Mouse (Mus musculus) ES-CJ7 (cell line): ENCODE measurements around the gene Ddx24.

Source experiments
- DNase-seq: peaks from one replicate; pipeline ENCODE4 v3.0.0; 2011; ENCODE audit warnings: low read depth, low spot score

Gene Ddx24

GRCm38 (mm10) chr12:103389982-103390381, 35.6 kb downstream of the Ddx24 start:
- DNase-seq = no peak

- no peak for DNase-seq
These were observed 36.3 kb downstream of the Ddx24 start for GRCm38 (mm10) chr12:103389348-103389727.

GRCm38 (mm10) chr12:103388505-103389347, 36.9 kb downstream of the Ddx24 start, which contains the start of gene Otub2:
Gene Otub2 (plus strand): TSS chr12:103388682.
- peak; percentile 96 for DNase-seq

- DNase-seq = no peak
These were observed 45.4 kb downstream of the Ddx24 start for GRCm38 (mm10) chr12:103380226-103380625.

GRCm38 (mm10) chr12:103376774-103377173, 48.9 kb downstream of the Ddx24 start:
- DNase-seq = no peak

GRCm38 (mm10) chr12:103376124-103376523, 49.5 kb downstream of the Ddx24 start:
- DNase-seq = no peak

GRCm38 (mm10) chr12:103373530-103374236, 51.9 kb downstream of the Ddx24 start:
- no peak for DNase-seq

GRCm38 (mm10) chr12:103371711-103372110, 53.9 kb downstream of the Ddx24 start:
- peak; percentile 64 for DNase-seq

GRCm38 (mm10) chr12:103370861-103371260, 54.8 kb downstream of the Ddx24 start:
- DNase-seq = no peak

- no peak for DNase-seq
These were observed 56.9 kb downstream of the Ddx24 start for GRCm38 (mm10) chr12:103368777-103369176.

- no peak for DNase-seq
These were observed 57.3 kb downstream of the Ddx24 start for GRCm38 (mm10) chr12:103368326-103368669.

GRCm38 (mm10) chr12:103367620-103368325, 57.9 kb downstream of the Ddx24 start:
- DNase-seq = peak; percentile 77

- DNase-seq = no peak
These were observed 58.5 kb downstream of the Ddx24 start for GRCm38 (mm10) chr12:103367171-103367570.

GRCm38 (mm10) chr12:103362336-103362735, 63.3 kb downstream of the Ddx24 start:
- no peak for DNase-seq

- DNase-seq = no peak
These were observed 63.9 kb downstream of the Ddx24 start for GRCm38 (mm10) chr12:103361539-103362307.

- no peak for DNase-seq
These were observed 64.8 kb downstream of the Ddx24 start for GRCm38 (mm10) chr12:103360812-103361211.

GRCm38 (mm10) chr12:103358951-103359801, 66.5 kb downstream of the Ddx24 start:
- no peak for DNase-seq

GRCm38 (mm10) chr12:103358216-103358615, 67.4 kb downstream of the Ddx24 start:
- DNase-seq = no peak
